Mouse (Mus musculus) lung, postnatal 10 days (tissue): Measurements from ENCODE around the gene Rsph10b.

ENCODE experiments used
- DNase-seq: peaks from one replicate; pipeline ENCODE4 v3.0.0; 2021

Gene Rsph10b

GRCm38 (mm10) chr5:143941588-143941987 lies 8.8 kb downstream of the Rsph10b start:
- DNase-seq, result no peak

GRCm38 (mm10) chr5:143943231-143944125 lies 10.6 kb downstream of the Rsph10b start:
- no peak for DNase-seq

GRCm38 (mm10) chr5:143948361-143948760 lies 15.5 kb downstream of the Rsph10b start:
- no peak for DNase-seq

- no peak for DNase-seq
These were observed 17.2 kb downstream of the Rsph10b start for GRCm38 (mm10) chr5:143950016-143950415.

GRCm38 (mm10) chr5:143957101-143957500 lies 24.3 kb downstream of the Rsph10b start:
- DNase-seq, result no peak

- DNase-seq, result no peak
These were observed 26.7 kb downstream of the Rsph10b start for GRCm38 (mm10) chr5:143959551-143959950.

GRCm38 (mm10) chr5:143961176-143961575 lies 28.3 kb downstream of the Rsph10b start:
- no peak for DNase-seq

GRCm38 (mm10) chr5:143965586-143966345 lies 32.9 kb downstream of the Rsph10b start:
- DNase-seq, result no peak

- no peak for DNase-seq
These were observed 33.8 kb downstream of the Rsph10b start for GRCm38 (mm10) chr5:143966671-143967070.

GRCm38 (mm10) chr5:143972628-143973027 lies 39.8 kb downstream of the Rsph10b start:
- DNase-seq, result no peak

- peak; percentile 73 for DNase-seq
These were observed 42.2 kb downstream of the Rsph10b start for GRCm38 (mm10) chr5:143974931-143975630.

GRCm38 (mm10) chr5:143975631-143975933 lies 42.7 kb downstream of the Rsph10b start:
- no peak for DNase-seq

GRCm38 (mm10) chr5:143976232-143976631 lies 43.4 kb downstream of the Rsph10b start:
- no peak for DNase-seq

GRCm38 (mm10) chr5:143976726-143977431 lies 44.0 kb downstream of the Rsph10b start:
- no peak for DNase-seq

GRCm38 (mm10) chr5:143980858-143981257 lies 48.0 kb downstream of the Rsph10b start:
- DNase-seq, result no peak

- DNase-seq, result no peak
These were observed 49.5 kb downstream of the Rsph10b start for GRCm38 (mm10) chr5:143982361-143982760.

- DNase-seq, result no peak
These were observed 52.5 kb downstream of the Rsph10b start for GRCm38 (mm10) chr5:143985381-143985780.

GRCm38 (mm10) chr5:143987596-143987995 lies 54.8 kb downstream of the Rsph10b start:
- no peak for DNase-seq

- DNase-seq, result peak; percentile 20
These were observed 56.2 kb downstream of the Rsph10b start for GRCm38 (mm10) chr5:143989046-143989445.

GRCm38 (mm10) chr5:143990086-143990485 lies 57.3 kb downstream of the Rsph10b start:
- no peak for DNase-seq

GRCm38 (mm10) chr5:143992661-143993060 lies 59.8 kb downstream of the Rsph10b start:
- peak; percentile 81 for DNase-seq

- no peak for DNase-seq
These were observed 60.4 kb downstream of the Rsph10b start for GRCm38 (mm10) chr5:143993260-143993659.

GRCm38 (mm10) chr5:143993849-143994248 lies 61.0 kb downstream of the Rsph10b start:
- DNase-seq, result no peak
